Mouse (Mus musculus): Measurements from ENCODE around the gene Egf.

The Egf gene

DNA sequence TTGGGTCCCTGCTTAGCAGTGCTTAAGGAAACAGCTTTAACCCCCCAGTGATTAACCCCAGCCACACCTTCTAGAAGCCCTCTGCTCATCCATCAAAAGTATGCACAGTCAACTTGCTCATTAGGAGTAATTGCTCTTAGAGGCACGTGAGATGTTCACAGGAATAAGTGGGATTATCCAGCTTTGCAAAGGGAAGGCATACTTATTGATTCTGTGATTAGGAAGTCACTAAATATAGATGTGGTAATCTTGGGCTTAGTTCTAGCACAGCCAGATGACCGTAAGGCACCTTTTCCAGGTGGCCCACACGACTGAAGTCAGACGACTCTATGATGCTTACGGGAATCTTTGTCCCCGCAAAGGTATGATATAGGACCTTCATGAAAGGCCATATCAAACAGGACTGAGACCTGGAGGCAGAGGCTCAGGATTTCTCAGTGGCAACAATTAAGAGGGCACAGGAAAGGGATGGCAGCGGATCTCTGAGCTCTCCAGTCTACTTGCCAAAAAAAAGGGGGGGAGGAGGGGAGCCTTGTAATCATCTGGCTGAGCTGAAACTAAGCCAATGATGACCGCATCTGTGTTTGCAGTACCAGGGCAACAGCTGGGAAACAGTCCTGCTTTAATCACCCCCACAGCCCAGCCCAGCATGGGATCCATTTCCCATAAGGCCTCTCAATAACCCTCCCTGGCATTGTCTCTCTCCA, 105.4 kb downstream of the Egf start:
- no peak for DNase-seq

- DNase-seq: no peak
These were observed 106.5 kb downstream of the Egf start for GRCm38 (mm10) chr3:129648598-129648997.

GRCm38 (mm10) chr3:129647312-129647711, 107.8 kb downstream of the Egf start:
- no peak for DNase-seq

DNA sequence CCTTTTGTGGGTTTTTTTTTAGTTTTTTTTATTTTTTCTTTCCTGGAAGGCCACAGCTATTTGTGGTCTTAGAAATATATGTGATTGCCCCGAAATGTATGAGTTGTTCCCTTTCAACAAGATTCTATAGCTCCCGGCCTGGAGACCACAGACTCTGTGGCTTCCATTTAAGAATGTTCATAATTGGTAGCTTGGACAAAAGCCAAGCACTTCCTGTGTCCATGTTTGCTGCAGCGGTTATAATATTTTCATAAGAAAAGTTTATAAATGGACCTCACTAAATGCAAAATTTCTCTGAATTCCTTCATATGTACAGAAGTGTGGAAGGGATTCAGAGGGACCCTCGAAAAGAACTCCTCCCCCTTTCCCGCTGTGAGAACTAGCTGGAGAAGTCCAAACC, 108.3 kb downstream of the Egf start:
- DNase-seq: no peak

DNA sequence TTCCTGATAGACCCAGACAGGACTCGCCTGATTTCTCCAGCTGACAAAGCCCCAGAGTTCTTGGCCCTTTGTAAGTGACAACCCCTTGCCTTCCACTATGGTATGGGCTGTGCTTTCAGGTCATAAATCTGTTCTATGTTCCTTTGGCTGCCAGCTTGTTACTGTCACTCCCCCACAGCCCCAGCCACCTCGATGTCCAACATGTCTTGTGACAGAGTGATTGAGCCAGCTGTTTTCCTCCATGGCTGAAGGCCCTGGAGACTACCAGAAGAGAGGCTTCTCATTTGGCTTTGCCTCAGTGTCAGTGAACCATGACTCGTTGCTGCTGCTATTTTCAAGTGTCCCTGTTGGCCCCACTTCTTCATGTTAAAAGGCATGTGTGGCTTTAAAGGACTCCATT, 109.7 kb downstream of the Egf start:
- DNase-seq: no peak

- peak in 1 of 2 experiments; percentile 33 for DNase-seq
These were observed 113.5 kb downstream of the Egf start for GRCm38 (mm10) chr3:129641621-129642020.

DNA sequence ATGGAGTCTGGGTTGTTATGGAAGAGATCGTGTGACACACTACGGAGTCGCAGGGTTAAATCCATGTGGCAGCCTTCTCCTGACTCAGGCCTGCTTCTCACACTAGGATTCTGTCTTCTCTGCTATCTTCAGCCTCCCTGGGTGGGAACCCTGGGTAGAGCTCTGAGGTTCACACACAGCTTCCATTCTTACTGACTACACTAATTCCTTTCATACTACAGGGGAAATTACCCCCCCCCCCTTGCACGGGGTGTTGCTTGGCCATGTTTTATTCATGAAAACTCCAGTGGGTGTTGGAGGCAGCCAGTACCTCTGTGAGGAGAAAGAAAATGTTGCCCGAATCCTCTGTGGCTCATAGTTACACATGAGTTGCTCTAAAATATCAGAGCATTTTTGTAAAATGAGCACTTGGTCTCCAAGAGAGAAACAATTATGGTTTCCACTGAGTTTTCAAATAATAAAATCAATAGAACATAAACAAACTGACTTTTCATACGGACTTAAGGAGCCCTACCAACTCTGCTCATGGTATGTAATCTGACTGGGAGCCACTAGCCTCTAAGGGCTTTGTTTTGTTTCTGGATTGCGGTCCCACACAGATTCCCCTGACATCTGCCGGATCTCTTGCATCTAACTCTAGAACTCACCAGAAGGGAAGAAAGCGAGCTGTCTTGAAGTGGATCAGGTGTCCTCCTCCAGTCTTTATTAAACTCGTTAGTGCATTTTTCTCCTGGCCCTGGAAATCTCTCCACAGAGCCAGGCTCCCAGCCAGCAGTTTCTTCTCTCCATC, 114.7 kb downstream of the Egf start:
- no peak for DNase-seq

DNA sequence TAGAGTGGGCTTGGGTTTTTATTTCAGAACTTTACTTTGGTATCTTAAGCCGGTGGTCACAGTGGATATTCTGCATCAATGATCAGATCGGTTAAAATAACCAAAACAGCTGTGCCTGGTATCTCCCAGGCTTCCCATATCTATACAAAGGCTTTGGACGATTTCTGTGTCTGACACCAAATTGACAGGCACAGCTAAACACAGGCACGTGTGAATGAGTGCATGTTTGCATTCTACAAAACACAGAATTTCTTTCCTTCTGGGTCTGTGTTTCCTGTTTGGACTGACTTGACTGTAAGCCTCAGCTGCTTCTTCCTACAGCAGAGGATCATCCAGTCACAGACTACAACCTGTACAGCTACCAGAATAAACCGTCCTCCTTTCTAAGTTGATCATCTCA, 115.4 kb downstream of the Egf start:
- DNase-seq: no peak

DNA sequence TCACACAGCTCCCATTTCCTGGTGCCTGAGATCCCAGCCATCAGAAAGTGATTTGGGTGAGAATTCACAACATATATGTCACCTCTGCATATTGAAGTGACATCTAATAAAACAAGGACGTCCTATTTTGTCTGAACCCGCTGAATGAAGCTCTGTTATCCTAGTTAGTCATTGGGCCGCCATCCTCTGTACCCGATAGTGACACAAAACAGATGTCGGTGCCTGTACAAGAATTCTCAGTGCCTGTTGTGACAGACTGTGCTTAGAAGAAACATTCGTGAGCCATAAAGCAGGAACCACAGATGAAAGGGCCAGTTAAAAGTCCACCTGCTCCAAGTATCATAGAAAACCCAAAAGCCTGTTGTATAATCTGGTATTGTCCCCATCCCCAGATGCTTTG, 117.7 kb downstream of the Egf start:
- DNase-seq: no peak

GRCm38 (mm10) chr3:129634260-129634901, 120.7 kb downstream of the Egf start:
- DNase-seq: peak; percentile 42 to 62

DNA sequence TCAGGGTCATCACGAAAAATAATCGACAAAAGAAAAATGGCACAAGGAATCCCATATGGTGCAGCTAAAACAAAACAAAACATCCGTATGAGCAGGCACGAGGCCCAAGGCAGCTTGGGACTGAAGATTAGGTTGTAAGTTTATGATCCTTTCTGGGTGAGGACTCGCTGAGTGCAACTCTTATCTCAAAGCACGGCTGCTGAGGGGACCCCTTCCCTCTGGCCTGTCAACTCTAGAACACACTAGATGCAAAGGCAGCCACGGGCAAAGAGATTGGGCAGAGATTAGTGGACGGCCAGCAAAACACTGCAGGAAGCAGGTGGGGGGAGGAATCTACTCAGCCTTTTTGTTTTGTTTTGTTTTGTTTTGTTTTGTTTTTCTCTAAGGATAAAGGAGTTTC, 121.6 kb downstream of the Egf start:
- no peak for DNase-seq

DNA sequence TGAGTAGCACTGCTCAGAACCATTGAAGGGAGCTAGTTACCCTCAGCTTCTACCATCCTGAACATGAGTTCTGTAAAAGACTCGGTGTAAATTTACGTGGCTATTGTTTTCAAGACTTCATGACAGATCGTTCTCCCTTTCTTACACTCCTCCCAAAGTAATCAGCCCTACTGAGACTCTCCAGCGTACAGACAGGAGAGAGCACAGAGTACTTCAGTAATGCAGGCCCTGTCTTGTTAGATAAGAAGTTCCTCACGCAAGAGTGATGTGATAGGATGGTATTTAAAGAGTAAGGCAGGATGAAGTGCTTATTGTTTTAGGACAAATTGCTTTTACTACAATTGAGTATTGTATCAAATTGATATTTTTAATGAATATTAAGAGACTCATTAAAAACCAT, 123.3 kb downstream of the Egf start:
- no peak for DNase-seq

GRCm38 (mm10) chr3:129631018-129631417, 124.1 kb downstream of the Egf start:
- DNase-seq: no peak
